Mouse (Mus musculus): ENCODE measurements around the gene Rrm2. TPM values are rescaled to one million over a fixed set of nuclear protein-coding genes. Genes with fewer than 3 reads are reported as not detected.

Rrm2 gene
- polyA plus RNA-seq, 1 experiment from 2014 or later, result 136 TPM

DNA sequence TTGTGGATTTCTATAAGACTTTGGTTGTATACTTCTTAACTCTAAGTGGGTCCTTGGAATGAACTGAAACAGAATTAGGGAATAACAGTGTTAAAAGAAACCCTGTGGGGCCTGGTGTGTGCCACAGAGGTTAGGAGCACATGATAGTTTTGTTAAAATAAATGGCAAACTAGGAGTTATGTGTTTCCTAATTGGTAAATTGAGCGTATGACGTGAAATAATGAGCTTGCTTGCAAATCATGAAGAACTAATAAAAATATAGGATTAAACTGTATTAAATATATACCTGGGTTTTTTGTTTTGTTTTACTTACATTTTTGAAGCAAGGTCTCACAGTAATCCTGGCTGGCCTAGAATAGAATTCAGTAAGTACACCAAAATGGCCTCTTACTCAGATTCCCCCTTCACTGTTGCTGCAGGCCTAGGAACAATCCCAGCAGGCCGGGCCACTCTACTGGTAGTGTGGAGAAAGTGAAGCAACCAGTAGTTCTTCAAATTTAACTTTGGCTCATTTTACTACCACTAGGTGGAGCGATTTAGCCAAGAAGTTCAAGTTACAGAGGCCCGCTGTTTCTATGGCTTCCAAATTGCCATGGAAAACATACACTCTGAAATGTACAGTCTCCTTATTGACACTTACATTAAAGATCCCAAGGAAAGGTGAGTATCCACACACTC lies 1.9 kb downstream of the Rrm2 start:
- H3K4me2 ChIP-seq (ENCODE audit: low read length), result peak overlapping the region; percentile 70
- peak overlapping the region; percentile 83 for H3K9ac ChIP-seq (ENCODE audit: low read length)
- DNase-seq (ENCODE audit: low spot score), result peak; percentile 95
- ATAC-seq, result peak; percentile 7; the same call in 1 of the 2 replicates
- H3K36me3 ChIP-seq (ENCODE audit: control insufficient read depth, insufficient read depth, low read length), result peaks cover 34% of the 10 kb centered on the region
- no peaks in the 10 kb centered on the region for H3K27me3 ChIP-seq (replicated peaks; ENCODE audit: control insufficient read depth, insufficient read depth, low read length)
- H3K27ac ChIP-seq (ENCODE audit: low read depth, low read length), result no peak overlapping the region
- no peaks in the 10 kb centered on the region for H3K9me3 ChIP-seq (replicated peaks; ENCODE audit: control insufficient read depth, low read length)
- H3K4me1 ChIP-seq (ENCODE audit: control insufficient read depth, insufficient read depth, low read length), result peaks cover 13% of the 10 kb centered on the region
- peak overlapping the region; percentile 86 for H3K4me3 ChIP-seq (ENCODE audit: low read depth, low read length)
- WGBS, result 23% methylated on average over 5 of the region's 5 CpGs

DNA sequence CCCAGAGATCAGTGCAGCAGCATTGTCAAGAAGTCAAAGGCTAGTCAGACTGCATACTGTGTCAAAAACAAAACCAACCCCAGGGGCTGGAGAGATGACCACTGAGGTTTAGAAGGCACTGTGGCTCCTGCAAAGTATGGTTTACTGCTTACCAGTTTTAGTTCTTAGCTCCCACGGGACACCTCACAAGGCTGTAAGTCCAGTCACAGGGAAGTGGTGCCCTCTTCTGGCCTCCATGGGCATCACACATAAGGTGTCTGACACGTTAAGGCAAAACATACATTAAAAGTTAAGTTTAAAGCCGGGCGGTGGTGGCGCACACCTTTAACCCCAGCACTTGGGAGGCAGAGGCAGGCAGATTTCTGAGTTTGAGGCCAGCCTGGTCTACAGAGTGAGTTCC lies 2.6 kb downstream of the Rrm2 start:
- DNase-seq (ENCODE audit: low spot score) (peak; percentile 40), ATAC-seq (no peak)
- Histone ChIP-seq H3K27ac (ENCODE audit: low read depth, low read length) (no peak overlapping the region), H3K4me3 (ENCODE audit: low read depth, low read length) (peak overlapping the region; percentile 13; the same call in 1 of the 2 replicates), H3K36me3 (ENCODE audit: control insufficient read depth, insufficient read depth, low read length) (peaks cover 34% of the 10 kb centered on the region), H3K4me2 (ENCODE audit: low read length) (peak overlapping the region; percentile 70), H3K4me1 (ENCODE audit: control insufficient read depth, insufficient read depth, low read length) (peaks cover 13% of the 10 kb centered on the region), H3K27me3 (replicated peaks; ENCODE audit: control insufficient read depth, insufficient read depth, low read length) (no peaks in the 10 kb centered on the region), H3K9ac (ENCODE audit: low read length) (no peak overlapping the region), H3K9me3 (replicated peaks; ENCODE audit: control insufficient read depth, low read length) (no peaks in the 10 kb centered on the region)
- 59% methylated on average over 5 of the region's 5 CpGs for WGBS

DNA sequence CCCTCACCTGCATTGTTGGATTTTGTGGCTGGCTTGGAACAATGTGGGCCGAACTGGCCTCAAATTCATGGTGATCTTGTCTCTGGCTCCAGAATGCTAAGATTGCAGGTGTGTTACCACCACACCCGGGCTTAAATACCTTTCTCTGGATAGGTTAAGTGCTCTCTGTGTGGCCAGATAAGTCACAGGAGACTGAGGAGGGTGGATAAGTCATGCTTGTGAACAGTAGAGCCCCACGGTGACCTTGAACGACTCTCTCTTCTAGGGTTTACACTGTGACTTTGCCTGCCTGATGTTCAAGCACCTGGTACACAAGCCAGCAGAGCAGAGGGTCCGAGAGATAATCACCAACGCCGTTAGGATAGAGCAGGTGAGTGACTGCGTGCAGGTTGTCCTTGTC lies 4.4 kb downstream of the Rrm2 start:
- no peak for DNase-seq (ENCODE audit: low spot score)

DNA sequence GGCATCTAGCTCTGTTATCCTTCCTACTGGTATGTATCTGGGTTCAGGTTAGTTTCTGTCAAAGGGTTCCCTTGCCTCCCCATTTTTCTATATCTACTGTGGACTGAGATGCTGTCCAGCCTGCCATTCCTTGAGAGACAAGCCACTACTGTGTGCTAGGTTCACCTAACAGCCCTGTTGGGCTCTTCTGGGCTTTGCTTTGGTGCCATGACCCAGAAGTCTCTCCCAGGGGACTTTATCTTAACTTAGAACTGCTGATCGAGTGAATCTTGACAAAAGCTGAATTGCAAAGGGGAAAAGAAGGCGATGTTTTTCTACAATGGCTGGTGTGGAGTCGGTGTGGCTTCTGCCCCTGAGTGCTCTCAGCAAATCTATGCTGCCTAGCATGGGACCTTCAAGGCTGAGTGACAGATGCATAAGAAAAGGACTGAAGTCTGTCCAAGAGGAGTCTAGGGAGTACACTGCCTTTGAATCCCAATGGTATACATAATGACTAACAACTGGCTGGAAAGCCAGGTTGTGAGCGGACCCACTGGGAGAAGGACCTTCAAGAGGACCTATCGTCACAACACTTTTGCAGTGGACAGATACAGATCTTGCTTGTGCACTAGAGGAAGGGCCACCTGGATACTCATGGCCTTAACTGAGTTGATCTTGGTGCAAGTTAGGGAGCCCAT lies 6.7 kb downstream of the Rrm2 start:
- Histone ChIP-seq H3K27me3 (replicated peaks; ENCODE audit: control insufficient read depth, insufficient read depth, low read length) (no peaks in the 10 kb centered on the region), H3K36me3 (ENCODE audit: control insufficient read depth, insufficient read depth, low read length) (peaks cover 34% of the 10 kb centered on the region), H3K9me3 (replicated peaks; ENCODE audit: control insufficient read depth, low read length) (no peaks in the 10 kb centered on the region), H3K4me2 (ENCODE audit: low read length) (no peak overlapping the region), H3K9ac (ENCODE audit: low read length) (no peak overlapping the region), H3K4me3 (ENCODE audit: low read depth, low read length) (no peak overlapping the region), H3K4me1 (ENCODE audit: control insufficient read depth, insufficient read depth, low read length) (peaks cover 4% of the 10 kb centered on the region; the same call in 1 of the 2 replicates), H3K27ac (ENCODE audit: low read depth, low read length) (no peak overlapping the region)
- no peak for DNase-seq (ENCODE audit: low spot score)
- no peak for ATAC-seq
- WGBS, result 70% methylated on average over 5 of the region's 5 CpGs

More for the DNA sequence above, 4.4 kb downstream of the Rrm2 start:
- H3K4me3 ChIP-seq (ENCODE audit: low read depth, low read length), result no peak overlapping the region
- peaks cover 8% of the 10 kb centered on the region for H3K4me1 ChIP-seq (ENCODE audit: control insufficient read depth, insufficient read depth, low read length)
- H3K27ac ChIP-seq (ENCODE audit: low read depth, low read length), result no peak overlapping the region
- H3K4me2 ChIP-seq (ENCODE audit: low read length), result no peak overlapping the region
- H3K27me3 ChIP-seq (replicated peaks; ENCODE audit: control insufficient read depth, insufficient read depth, low read length), result no peaks in the 10 kb centered on the region
- H3K9me3 ChIP-seq (replicated peaks; ENCODE audit: control insufficient read depth, low read length), result no peaks in the 10 kb centered on the region
- WGBS, result 85% methylated on average over 8 of the region's 8 CpGs
- H3K9ac ChIP-seq (ENCODE audit: low read length), result no peak overlapping the region
- ATAC-seq, result no peak
- H3K36me3 ChIP-seq (ENCODE audit: control insufficient read depth, insufficient read depth, low read length), result peaks cover 34% of the 10 kb centered on the region

DNA sequence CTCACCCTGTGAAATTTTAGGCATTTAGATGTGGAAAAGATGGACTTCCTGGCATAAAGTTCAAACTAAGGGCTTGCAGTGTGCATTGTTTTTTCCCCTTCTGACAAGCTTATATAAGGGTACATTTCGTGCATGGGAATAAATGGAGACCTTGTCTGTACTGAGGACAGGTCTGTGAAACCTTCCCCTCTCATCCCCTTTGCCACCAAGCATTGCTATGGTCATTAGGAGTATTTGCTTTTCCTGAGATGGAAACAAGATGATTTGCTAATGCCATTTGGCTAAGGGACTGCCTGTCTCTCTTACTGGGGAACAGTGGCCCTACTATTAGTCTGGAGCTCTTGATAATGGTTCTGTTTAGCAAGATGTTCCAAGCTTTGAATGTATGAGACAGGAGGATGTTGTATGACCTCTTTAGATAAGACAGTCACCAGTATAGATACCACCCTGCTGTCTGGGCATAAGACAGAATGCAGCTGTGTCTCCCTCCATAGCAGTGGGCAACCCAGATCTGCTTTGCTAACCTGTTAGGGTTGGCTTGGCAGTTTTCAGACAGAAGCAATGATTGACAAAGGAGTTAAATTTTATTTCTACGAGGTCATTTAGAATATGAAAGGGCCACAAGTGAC lies 7.3 kb downstream of the Rrm2 start:
- no peaks in the 10 kb centered on the region for H3K9me3 ChIP-seq (replicated peaks; ENCODE audit: control insufficient read depth, low read length)
- no peak overlapping the region for H3K27ac ChIP-seq (ENCODE audit: low read depth, low read length)
- H3K4me1 ChIP-seq (ENCODE audit: control insufficient read depth, insufficient read depth, low read length), result peaks cover 3% of the 10 kb centered on the region; the same call in 1 of the 2 replicates
- H3K9ac ChIP-seq (ENCODE audit: low read length), result no peak overlapping the region
- ATAC-seq (no peak), DNase-seq (ENCODE audit: low spot score) (no peak)
- 69% methylated on average over 2 of the region's 2 CpGs for WGBS
- H3K36me3 ChIP-seq (ENCODE audit: control insufficient read depth, insufficient read depth, low read length), result peaks cover 34% of the 10 kb centered on the region
- H3K27me3 ChIP-seq (replicated peaks; ENCODE audit: control insufficient read depth, insufficient read depth, low read length), result no peaks in the 10 kb centered on the region
- no peak overlapping the region for H3K4me2 ChIP-seq (ENCODE audit: low read length)
- no peak overlapping the region for H3K4me3 ChIP-seq (ENCODE audit: low read depth, low read length)

DNA sequence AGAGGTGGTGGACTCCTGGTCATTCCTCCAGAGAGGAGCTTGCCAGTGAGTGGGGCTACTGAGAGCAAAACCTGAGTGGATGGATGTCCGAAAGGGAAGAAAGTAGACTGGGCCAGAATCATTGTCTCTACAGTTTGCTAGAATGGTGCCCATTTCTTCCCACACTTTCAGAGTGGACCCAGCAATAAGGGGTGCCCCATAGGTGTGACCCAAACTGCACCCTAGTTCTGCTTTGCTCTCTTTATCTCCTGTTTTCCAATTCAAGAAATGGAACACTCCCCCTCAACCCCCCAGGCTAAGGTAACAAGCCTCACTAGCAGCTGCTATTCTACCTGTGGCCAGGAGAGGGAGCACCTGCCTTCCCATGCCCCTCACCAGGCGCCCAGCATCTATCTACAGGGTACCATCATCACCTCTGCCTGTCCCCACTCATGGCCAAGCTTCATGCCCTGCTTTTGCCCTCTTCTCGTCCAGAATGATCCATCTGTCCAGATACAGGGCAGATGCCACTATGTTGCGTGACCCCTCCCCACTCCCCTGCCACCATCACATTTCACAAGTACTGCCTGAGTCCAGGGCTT lies 8.8 kb downstream of the Rrm2 start:
- 42% methylated on average over 4 of the region's 4 CpGs for WGBS
- Histone ChIP-seq H3K27me3 (replicated peaks; ENCODE audit: control insufficient read depth, insufficient read depth, low read length) (no peaks in the 10 kb centered on the region), H3K9ac (ENCODE audit: low read length) (no peak overlapping the region), H3K4me3 (ENCODE audit: low read depth, low read length) (no peak overlapping the region), H3K4me2 (ENCODE audit: low read length) (no peak overlapping the region), H3K9me3 (replicated peaks; ENCODE audit: control insufficient read depth, low read length) (no peaks in the 10 kb centered on the region), H3K4me1 (ENCODE audit: control insufficient read depth, insufficient read depth, low read length) (no peaks in the 10 kb centered on the region), H3K36me3 (ENCODE audit: control insufficient read depth, insufficient read depth, low read length) (peaks cover 24% of the 10 kb centered on the region), H3K27ac (ENCODE audit: low read depth, low read length) (no peak overlapping the region)
- DNase-seq (ENCODE audit: low spot score) (peak; percentile 62), ATAC-seq (peak; percentile 70)

DNA sequence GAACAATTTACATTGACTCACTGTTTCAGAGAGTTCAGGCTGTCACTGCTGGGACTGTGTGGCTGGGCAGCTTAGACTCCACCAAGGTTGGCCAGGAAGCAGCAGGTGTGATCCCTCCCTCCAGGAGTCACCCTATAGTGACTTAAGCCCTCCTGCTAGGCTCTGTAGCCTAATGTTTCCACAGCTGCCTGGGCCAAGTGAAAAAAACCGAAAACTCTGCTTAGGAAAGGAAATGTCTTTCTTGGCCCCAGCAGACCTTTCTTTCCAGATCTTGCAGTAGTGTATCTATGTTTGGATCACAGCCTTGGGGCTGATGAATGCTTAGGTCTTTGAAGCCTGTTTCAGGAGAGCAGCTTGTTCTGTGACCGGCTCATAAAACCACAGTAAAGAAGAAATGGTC lies 15.4 kb downstream of the Rrm2 start:
- Histone ChIP-seq H3K27me3 (replicated peaks; ENCODE audit: control insufficient read depth, insufficient read depth, low read length) (no peaks in the 10 kb centered on the region), H3K4me2 (ENCODE audit: low read length) (no peak overlapping the region), H3K9me3 (replicated peaks; ENCODE audit: control insufficient read depth, low read length) (0 out of 2 replicates have a peak, but pooled peaks cover 3% of the 10 kb centered on the region), H3K27ac (ENCODE audit: low read depth, low read length) (no peak overlapping the region), H3K36me3 (ENCODE audit: control insufficient read depth, insufficient read depth, low read length) (no peaks in the 10 kb centered on the region), H3K4me3 (ENCODE audit: low read depth, low read length) (no peak overlapping the region), H3K4me1 (ENCODE audit: control insufficient read depth, insufficient read depth, low read length) (0 out of 2 replicates have a peak, but pooled peaks cover 2% of the 10 kb centered on the region), H3K9ac (ENCODE audit: low read length) (no peak overlapping the region)
- no peak for ATAC-seq
- 72% methylated on average over 2 of the region's 2 CpGs for WGBS
- DNase-seq (ENCODE audit: low spot score), result no peak

DNA sequence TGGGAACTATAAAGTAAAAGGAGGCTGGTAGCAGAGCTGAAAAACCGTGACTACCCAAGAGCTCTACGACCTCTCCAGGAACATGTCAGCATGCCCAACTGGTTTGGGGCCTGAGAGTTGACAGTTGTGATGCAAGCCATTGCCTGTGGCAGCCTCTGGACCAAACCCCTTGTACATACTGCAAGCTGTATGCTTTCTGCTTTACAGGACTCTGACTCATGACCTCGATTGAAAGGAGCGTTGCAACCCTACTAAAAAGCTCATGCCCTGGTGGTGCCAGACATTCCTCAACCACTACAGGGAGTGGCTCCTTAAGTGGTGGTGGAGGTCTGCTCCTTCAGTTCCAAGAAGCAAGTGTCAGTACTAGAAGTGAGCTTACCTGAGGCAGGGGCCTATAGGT lies 15.8 kb downstream of the Rrm2 start:
- 81% methylated on average over 4 of the region's 4 CpGs for WGBS
- H3K9me3 ChIP-seq (replicated peaks; ENCODE audit: control insufficient read depth, low read length), result 0 out of 2 replicates have a peak, but pooled peaks cover 3% of the 10 kb centered on the region
- 0 out of 2 replicates have a peak, but pooled peaks cover 2% of the 10 kb centered on the region for H3K4me1 ChIP-seq (ENCODE audit: control insufficient read depth, insufficient read depth, low read length)
- no peak for DNase-seq (ENCODE audit: low spot score)
- H3K9ac ChIP-seq (ENCODE audit: low read length), result no peak overlapping the region
- ATAC-seq, result no peak
- no peak overlapping the region; the same call in 1 of the 2 replicates for H3K27ac ChIP-seq (ENCODE audit: low read depth, low read length)
- H3K27me3 ChIP-seq (replicated peaks; ENCODE audit: control insufficient read depth, insufficient read depth, low read length), result no peaks in the 10 kb centered on the region
- no peaks in the 10 kb centered on the region for H3K36me3 ChIP-seq (ENCODE audit: control insufficient read depth, insufficient read depth, low read length)
- no peak overlapping the region for H3K4me3 ChIP-seq (ENCODE audit: low read depth, low read length)
- H3K4me2 ChIP-seq (ENCODE audit: low read length), result no peak overlapping the region

All from forebrain, embryonic 14.5 days (tissue).